Mouse (Mus musculus): ENCODE results near the gene Zfp488. TPM values are rescaled to one million over a fixed set of nuclear protein-coding genes. Genes with fewer than 3 reads are reported as not detected.

The Zfp488 gene
- polyA plus RNA-seq, 1 experiment from 2014 or later: 0.43 TPM

DNA sequence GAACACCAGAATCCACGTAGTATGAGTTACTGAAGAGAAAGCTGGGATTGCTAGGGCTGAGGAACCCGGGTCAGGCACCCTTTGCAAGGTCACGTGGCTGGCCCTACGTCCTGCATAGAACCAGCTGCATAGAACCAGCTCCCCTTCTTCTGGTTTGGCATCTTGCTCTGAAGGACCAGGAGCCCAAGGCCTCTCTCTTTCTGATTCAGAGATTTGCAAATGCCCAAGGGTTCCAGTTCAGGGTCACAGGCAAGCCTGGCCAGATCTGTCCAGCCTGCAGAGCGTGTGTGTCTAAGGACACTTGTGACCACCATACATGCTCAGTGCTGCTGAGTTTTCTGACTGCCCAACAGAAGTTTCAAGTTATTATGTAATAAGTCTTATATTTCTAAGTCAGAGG is 36.3 kb downstream of the Zfp488 start:
- 0 out of 2 replicates have a peak, but pooled peaks cover 2% of the 10 kb centered on the region for H3K27me3 ChIP-seq (ENCODE audit: control insufficient read depth, insufficient read depth, low read length)
- no peak for ATAC-seq (replicated peaks; ENCODE audit: insufficient number of reproducible peaks, low FRiP score, low TSS enrichment, low read depth)
- WGBS: 79% methylated on average over 5 of the region's 5 CpGs

DNA sequence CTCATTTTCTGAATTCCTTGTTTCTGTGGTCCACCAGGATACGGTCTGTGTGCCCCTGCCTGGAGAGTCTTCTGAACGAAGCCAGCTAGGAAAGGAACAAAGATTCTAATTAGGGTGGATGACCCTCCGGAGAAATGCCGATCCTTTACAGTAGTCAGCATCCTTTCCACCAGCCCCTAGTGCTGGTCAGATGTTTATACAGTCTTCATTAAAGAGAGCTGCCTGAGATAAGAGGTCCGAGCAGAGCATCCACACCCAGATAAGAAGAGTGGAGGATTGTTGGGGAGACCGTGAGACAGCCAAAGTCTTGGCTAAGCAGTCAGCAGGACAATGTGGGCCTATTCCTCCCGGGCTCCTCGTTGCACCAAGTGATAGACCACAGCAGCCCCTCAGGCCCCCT is 37.8 kb downstream of the Zfp488 start, which contains the start of gene Gdf2:
Gene Gdf2 (plus strand): TSS at position 301 of the 400 bp plus-strand sequence.
- H3K9me3 ChIP-seq (replicated peaks; ENCODE audit: control insufficient read depth, low read length): no peaks in the 10 kb centered on the region
- WGBS: 80% methylated on average over 8 of the region's 8 CpGs
- no peak within 1 kb of the TSS for H3K4me3 ChIP-seq (ENCODE audit: low read depth, low read length)
- H3K27me3 ChIP-seq (ENCODE audit: control insufficient read depth, insufficient read depth, low read length): 0 out of 2 replicates have a peak, but pooled peaks cover 2% of the 10 kb centered on the region
- no peak within 1 kb of the TSS; the same call in 1 of the 2 replicates for H3K9ac ChIP-seq (replicated peaks; ENCODE audit: low read length)
- H3K27ac ChIP-seq (replicated peaks; ENCODE audit: low read depth, low read length): no peak within 1 kb of the TSS
- no peaks in the 10 kb centered on the region for H3K4me1 ChIP-seq (ENCODE audit: control insufficient read depth, insufficient read depth, low read length)
- no peaks in the 10 kb centered on the region for H3K36me3 ChIP-seq (replicated peaks; ENCODE audit: control insufficient read depth, insufficient read depth, low read depth, low read length)
- DNase-seq (ENCODE audit: low spot score) (no peak), ATAC-seq (replicated peaks; ENCODE audit: insufficient number of reproducible peaks, low FRiP score, low TSS enrichment, low read depth) (no peak)
- H3K4me2 ChIP-seq (ENCODE audit: low read depth, low read length): no peak within 1 kb of the TSS

More for the DNA sequence above, 36.3 kb downstream of the Zfp488 start:
- Histone ChIP-seq H3K36me3 (replicated peaks; ENCODE audit: control insufficient read depth, insufficient read depth, low read depth, low read length) (no peaks in the 10 kb centered on the region), H3K9ac (replicated peaks; ENCODE audit: low read length) (no peak overlapping the region), H3K4me2 (ENCODE audit: low read depth, low read length) (no peak overlapping the region), H3K4me3 (ENCODE audit: low read depth, low read length) (no peak overlapping the region), H3K4me1 (ENCODE audit: control insufficient read depth, insufficient read depth, low read length) (no peaks in the 10 kb centered on the region), H3K27ac (replicated peaks; ENCODE audit: low read depth, low read length) (no peak overlapping the region), H3K9me3 (replicated peaks; ENCODE audit: control insufficient read depth, low read length) (no peaks in the 10 kb centered on the region)
- DNase-seq (ENCODE audit: low spot score): no peak

DNA sequence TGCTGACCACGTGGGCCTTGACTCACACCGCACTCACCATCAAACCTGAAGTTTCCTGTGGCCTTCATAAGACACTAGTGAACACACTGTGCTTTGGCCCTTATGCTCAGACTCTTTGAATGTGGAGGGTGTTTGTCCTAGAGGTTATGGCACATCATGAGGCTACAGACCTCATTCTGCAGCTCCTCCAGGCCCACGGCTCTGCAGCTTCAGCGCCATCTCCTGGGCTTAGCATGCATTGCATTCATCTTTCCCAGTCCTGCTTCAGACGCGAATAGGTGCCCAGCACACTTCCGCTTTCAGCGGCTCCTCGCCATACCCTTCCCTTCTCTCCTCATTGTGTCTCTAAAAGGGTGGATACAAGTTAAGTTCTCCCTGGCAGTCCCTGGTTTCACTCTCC is 39.4 kb downstream of the Zfp488 start:
- Histone ChIP-seq H3K4me3 (ENCODE audit: low read depth, low read length) (no peak overlapping the region), H3K27ac (replicated peaks; ENCODE audit: low read depth, low read length) (no peak overlapping the region), H3K4me2 (ENCODE audit: low read depth, low read length) (no peak overlapping the region), H3K9ac (replicated peaks; ENCODE audit: low read length) (peak overlapping the region; percentile 25; the same call in 1 of the 2 replicates), H3K9me3 (replicated peaks; ENCODE audit: control insufficient read depth, low read length) (no peaks in the 10 kb centered on the region), H3K27me3 (ENCODE audit: control insufficient read depth, insufficient read depth, low read length) (0 out of 2 replicates have a peak, but pooled peaks cover 2% of the 10 kb centered on the region), H3K4me1 (ENCODE audit: control insufficient read depth, insufficient read depth, low read length) (no peaks in the 10 kb centered on the region), H3K36me3 (replicated peaks; ENCODE audit: control insufficient read depth, insufficient read depth, low read depth, low read length) (no peaks in the 10 kb centered on the region)
- 27% methylated on average over 9 of the region's 9 CpGs for WGBS
- DNase-seq (ENCODE audit: low spot score): peak; percentile 82
- no peak; the same call in 1 of the 2 replicates for ATAC-seq (replicated peaks; ENCODE audit: insufficient number of reproducible peaks, low FRiP score, low TSS enrichment, low read depth)

DNA sequence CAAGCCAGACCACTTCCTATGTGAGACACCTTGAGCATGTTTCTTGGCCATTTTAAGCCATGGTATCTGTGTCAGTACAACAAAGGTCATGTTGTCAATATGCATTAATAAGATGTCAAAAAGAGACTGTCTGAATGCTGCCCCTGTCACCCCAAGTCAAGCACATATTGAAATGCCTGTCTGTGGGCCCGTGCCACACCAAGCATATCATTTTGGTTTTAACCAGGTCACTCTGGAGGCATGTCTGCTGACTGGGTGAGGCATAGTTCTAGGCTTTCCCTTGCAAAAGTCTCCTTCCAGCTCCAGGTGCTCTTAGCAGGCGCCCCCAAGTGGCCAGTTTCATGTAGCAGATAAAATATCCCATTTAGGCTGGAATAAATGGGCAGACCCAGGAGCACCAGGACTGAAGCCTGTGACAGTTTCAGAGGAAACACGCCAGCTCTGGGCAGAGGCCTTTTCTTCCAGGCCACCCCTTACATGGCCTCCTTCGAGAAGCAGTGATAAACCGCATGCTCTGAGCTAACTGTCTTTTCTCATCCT is 44.7 kb downstream of the Zfp488 start:
- no peak overlapping the region for H3K4me2 ChIP-seq (ENCODE audit: low read depth, low read length)
- WGBS: 40% methylated on average over 5 of the region's 5 CpGs
- H3K9me3 ChIP-seq (replicated peaks; ENCODE audit: control insufficient read depth, low read length): no peaks in the 10 kb centered on the region
- no peaks in the 10 kb centered on the region for H3K27me3 ChIP-seq (ENCODE audit: control insufficient read depth, insufficient read depth, low read length)
- DNase-seq (ENCODE audit: low spot score) (peak; percentile 76), ATAC-seq (replicated peaks; ENCODE audit: insufficient number of reproducible peaks, low FRiP score, low TSS enrichment, low read depth) (no peak)
- no peaks in the 10 kb centered on the region for H3K36me3 ChIP-seq (replicated peaks; ENCODE audit: control insufficient read depth, insufficient read depth, low read depth, low read length)
- H3K4me1 ChIP-seq (ENCODE audit: control insufficient read depth, insufficient read depth, low read length): no peaks in the 10 kb centered on the region
- H3K27ac ChIP-seq (replicated peaks; ENCODE audit: low read depth, low read length): no peak overlapping the region
- no peak overlapping the region for H3K9ac ChIP-seq (replicated peaks; ENCODE audit: low read length)
- no peak overlapping the region for H3K4me3 ChIP-seq (ENCODE audit: low read depth, low read length)

DNA sequence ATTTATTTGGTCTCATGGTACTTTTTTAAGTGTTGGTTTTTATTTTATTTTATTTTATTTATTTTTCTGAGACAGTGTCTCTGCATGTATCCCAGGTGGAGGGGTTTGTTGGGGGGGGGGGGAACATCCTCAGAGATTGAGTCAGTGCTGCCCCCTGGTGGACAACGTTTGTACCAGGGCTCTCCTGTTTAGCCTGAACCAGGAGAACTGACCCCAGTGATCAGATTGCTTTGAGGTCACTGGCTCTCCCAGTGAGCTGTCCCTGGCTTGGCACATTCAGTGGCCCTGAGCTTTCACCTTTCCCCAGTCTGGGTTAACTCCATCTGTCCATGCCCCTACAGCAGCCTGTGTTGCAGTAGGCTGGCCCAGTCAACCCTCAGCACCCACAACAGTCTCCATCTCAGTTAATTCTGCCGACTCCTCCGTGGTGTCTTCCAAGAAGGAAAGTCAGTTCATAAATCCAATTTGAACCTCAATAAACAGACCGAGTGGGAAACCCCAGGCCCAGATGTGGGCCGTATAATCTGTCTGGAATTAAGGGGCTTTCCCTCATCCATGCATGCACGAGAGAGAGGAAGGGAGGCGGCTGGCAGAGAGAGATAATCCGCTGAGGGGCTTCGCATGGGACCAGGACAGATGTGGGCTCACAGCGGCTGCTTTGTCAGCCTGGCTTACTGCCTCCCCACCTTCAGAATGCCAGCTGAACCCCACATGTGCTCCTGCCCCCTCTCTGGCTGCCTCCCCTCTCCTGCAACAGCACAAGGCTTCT is 45.4 kb downstream of the Zfp488 start:
- no peak overlapping the region for H3K4me3 ChIP-seq (ENCODE audit: low read depth, low read length)
- H3K9me3 ChIP-seq (replicated peaks; ENCODE audit: control insufficient read depth, low read length): no peaks in the 10 kb centered on the region
- H3K27me3 ChIP-seq (ENCODE audit: control insufficient read depth, insufficient read depth, low read length): no peaks in the 10 kb centered on the region; the same call in 1 of the 2 replicates
- no peak; the same call in 1 of the 2 replicates for ATAC-seq (replicated peaks; ENCODE audit: insufficient number of reproducible peaks, low FRiP score, low TSS enrichment, low read depth)
- peak; percentile 69 for DNase-seq (ENCODE audit: low spot score)
- H3K36me3 ChIP-seq (replicated peaks; ENCODE audit: control insufficient read depth, insufficient read depth, low read depth, low read length): no peaks in the 10 kb centered on the region
- no peak overlapping the region for H3K27ac ChIP-seq (replicated peaks; ENCODE audit: low read depth, low read length)
- 62% methylated on average over 10 of the region's 10 CpGs for WGBS
- H3K4me1 ChIP-seq (ENCODE audit: control insufficient read depth, insufficient read depth, low read length): no peaks in the 10 kb centered on the region
- no peak overlapping the region for H3K9ac ChIP-seq (replicated peaks; ENCODE audit: low read length)
- no peak overlapping the region for H3K4me2 ChIP-seq (ENCODE audit: low read depth, low read length)

DNA sequence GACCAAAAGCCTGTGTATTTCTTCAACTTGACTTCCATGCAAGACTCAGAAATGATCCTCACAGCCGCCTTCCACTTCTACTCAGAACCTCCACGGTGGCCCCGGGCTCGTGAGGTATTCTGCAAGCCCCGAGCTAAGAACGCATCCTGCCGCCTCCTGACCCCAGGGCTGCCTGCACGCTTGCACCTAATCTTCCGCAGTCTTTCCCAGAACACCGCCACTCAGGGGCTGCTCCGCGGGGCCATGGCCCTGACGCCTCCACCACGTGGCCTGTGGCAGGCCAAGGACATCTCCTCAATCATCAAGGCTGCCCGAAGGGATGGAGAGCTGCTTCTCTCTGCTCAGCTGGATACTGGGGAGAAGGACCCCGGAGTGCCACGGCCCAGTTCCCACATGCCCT is 46.7 kb downstream of the Zfp488 start:
- Histone ChIP-seq H3K36me3 (replicated peaks; ENCODE audit: control insufficient read depth, insufficient read depth, low read depth, low read length) (no peaks in the 10 kb centered on the region), H3K9ac (replicated peaks; ENCODE audit: low read length) (no peak overlapping the region), H3K27ac (replicated peaks; ENCODE audit: low read depth, low read length) (no peak overlapping the region), H3K4me1 (ENCODE audit: control insufficient read depth, insufficient read depth, low read length) (no peaks in the 10 kb centered on the region), H3K9me3 (replicated peaks; ENCODE audit: control insufficient read depth, low read length) (no peaks in the 10 kb centered on the region), H3K4me3 (ENCODE audit: low read depth, low read length) (no peak overlapping the region), H3K4me2 (ENCODE audit: low read depth, low read length) (no peak overlapping the region), H3K27me3 (ENCODE audit: control insufficient read depth, insufficient read depth, low read length) (peaks cover 2% of the 10 kb centered on the region; the same call in 1 of the 2 replicates)
- ATAC-seq (replicated peaks; ENCODE audit: insufficient number of reproducible peaks, low FRiP score, low TSS enrichment, low read depth) (0 out of 2 replicates have a peak, but pooled peaks have one; percentile 35), DNase-seq (ENCODE audit: low spot score) (no peak)
- WGBS: 55% methylated on average over 17 of the region's 17 CpGs

DNA sequence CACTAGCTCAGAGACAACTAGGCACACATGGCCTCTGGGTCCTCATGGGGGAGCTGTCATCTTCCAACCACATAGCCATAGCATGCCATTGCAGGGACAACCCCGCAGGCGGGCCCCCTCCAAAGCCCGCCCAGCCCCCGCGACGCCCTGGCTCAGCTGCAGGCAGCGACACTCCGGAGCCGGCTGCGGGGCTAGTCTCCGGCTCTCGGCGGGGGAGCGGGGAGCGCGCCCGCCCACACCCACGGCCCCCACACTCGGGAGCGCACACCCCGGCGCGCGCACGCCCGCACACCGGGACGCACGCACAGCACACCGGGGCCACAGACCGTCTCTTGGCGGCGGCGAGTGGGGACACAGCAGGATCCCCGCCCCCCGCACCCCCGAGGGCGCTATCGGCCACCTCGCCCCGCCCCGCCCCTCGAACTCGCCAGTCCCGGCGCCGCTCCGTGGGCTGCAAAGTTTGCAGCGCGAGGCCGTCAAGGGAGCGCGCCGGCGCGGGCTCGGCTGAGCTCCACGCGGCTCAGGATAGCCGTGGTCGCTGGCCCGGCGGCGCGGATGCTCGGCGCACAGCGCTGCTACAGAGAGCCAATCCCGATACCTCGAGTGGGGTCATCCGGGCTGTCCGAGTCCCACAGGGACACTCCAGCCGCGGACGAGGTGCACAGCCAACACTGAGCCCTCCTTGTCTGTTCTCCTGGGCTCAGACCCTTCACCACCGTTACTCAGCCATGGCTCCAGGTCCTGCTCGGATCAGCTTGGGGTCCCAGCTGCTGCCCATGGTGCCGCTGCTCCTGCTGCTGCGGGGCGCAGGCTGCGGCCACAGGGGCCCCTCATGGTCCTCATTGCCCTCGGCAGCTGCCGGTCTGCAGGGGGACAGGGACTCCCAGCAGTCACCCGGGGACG is 55.1 kb downstream of the Zfp488 start, which contains the start of gene Gdf10:
Gene Gdf10 (plus strand): TSS at position 420 of the 903 bp plus-strand sequence.
- H3K27ac ChIP-seq (replicated peaks; ENCODE audit: low read depth, low read length): no peak within 1 kb of the TSS
- WGBS: 1% methylated on average over 60 of the region's 85 CpGs
- H3K27me3 ChIP-seq (ENCODE audit: control insufficient read depth, insufficient read depth, low read length): peaks cover 37% of the 10 kb centered on the region

More for the DNA sequence above, 55.1 kb downstream of the Zfp488 start, which contains the start of gene Gdf10:
- peak; percentile 52 for DNase-seq (ENCODE audit: low spot score)
- Histone ChIP-seq H3K9ac (replicated peaks; ENCODE audit: low read length) (peak within 1 kb of the TSS; percentile 65), H3K9me3 (replicated peaks; ENCODE audit: control insufficient read depth, low read length) (no peaks in the 10 kb centered on the region), H3K4me2 (ENCODE audit: low read depth, low read length) (peak within 1 kb of the TSS; percentile 98), H3K4me3 (ENCODE audit: low read depth, low read length) (peak within 1 kb of the TSS; percentile 58), H3K36me3 (replicated peaks; ENCODE audit: control insufficient read depth, insufficient read depth, low read depth, low read length) (no peaks in the 10 kb centered on the region), H3K4me1 (ENCODE audit: control insufficient read depth, insufficient read depth, low read length) (peaks cover 3% of the 10 kb centered on the region; the same call in 1 of the 2 replicates)
- ATAC-seq (replicated peaks; ENCODE audit: insufficient number of reproducible peaks, low FRiP score, low TSS enrichment, low read depth): peak; percentile 67
